Mouse (Mus musculus): ENCODE results near the gene Gm5475. TPM values are rescaled to one million over a fixed set of nuclear protein-coding genes. Genes with fewer than 3 reads are reported as not detected.

Gm5475 gene
- polyA plus RNA-seq, 1 experiment from 2014 or later, result 0.25 TPM

DNA sequence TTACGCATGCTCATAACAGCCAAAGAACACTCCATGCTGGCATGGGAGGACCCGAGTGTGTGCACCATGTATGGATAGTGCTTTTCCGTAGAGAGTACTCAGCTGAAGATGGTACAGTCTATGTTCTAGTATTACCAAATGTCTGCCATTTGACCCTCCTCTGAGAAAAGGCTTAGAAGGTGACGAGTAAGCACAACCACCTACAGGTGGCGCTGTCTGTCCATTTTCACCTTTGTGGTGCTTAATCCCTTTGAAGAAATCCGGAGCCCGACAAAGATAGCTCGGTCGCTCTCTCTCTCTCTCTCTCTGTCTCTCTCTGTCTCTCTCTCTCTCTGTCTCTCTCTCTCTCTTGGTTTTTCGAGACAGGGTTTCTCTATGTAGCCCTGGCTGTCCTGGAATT, 36.1 kb downstream of the Gm5475 start:
- ATAC-seq (replicated peaks; ENCODE audit: low FRiP score), result no peak
- no peaks in the 10 kb centered on the region for H3K27me3 ChIP-seq
- H3K9me3 ChIP-seq (replicated peaks), result no peaks in the 10 kb centered on the region
- 48% methylated on average over 10 of the region's 10 CpGs for WGBS
- no peak overlapping the region for H3K27ac ChIP-seq
- H3K4me3 ChIP-seq (replicated peaks), result no peak overlapping the region
- no peaks in the 10 kb centered on the region for H3K36me3 ChIP-seq
- H3K9ac ChIP-seq, result no peak overlapping the region
- peaks cover 24% of the 10 kb centered on the region for H3K4me1 ChIP-seq
- H3K4me2 ChIP-seq, result no peak overlapping the region

DNA sequence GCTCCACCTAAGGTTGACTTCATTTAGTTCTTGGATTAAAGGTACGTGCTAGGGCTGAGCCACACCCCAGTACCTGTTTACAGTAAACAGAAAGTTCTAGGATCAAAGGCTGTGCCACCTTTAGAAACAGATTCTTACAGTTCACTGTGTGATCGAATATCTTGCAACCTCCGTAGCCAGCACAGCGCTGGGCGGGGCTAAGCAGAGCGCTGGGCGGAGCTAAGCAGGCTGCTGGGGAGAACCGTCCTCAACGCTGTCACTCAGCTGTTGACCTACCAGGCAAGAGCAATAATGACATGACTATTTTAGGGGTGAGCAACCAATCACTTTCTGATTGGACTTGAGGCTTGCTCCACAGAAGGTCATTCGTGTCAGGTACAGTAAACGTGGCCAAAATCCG, 39.0 kb downstream of the Gm5475 start:
- WGBS, result 10% methylated on average over 12 of the region's 12 CpGs

DNA sequence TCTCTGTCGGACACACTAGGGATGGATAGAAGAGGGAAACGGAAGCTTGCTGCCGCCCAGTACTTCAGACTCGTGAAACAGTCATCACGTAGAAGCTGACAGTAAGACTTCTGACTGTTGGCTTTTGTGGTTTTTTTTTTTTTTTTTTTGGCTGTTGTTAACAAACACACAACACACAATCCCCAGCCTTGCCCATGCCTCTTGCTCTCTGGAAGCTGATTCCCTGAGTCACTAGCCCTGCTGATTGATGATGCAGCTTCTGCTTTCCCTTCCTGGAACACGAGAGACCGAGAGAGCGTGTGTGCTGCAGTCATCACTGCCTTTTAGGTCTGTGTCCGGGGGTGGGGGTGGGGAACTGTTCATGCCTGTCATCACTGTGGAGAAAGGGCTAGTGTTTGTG, 39.7 kb downstream of the Gm5475 start:
- ATAC-seq (replicated peaks; ENCODE audit: low FRiP score), result no peak; the same call in 1 of the 2 replicates
- Histone ChIP-seq H3K27ac (no peak overlapping the region), H3K4me1 (peaks cover 25% of the 10 kb centered on the region)

More for the DNA sequence above, 39.0 kb downstream of the Gm5475 start:
- H3K4me3 ChIP-seq (replicated peaks), result peak overlapping the region; percentile 14; the same call in 1 of the 2 replicates
- H3K9ac ChIP-seq, result no peak overlapping the region
- H3K27me3 ChIP-seq, result no peaks in the 10 kb centered on the region
- no peaks in the 10 kb centered on the region for H3K36me3 ChIP-seq
- no peak overlapping the region for H3K27ac ChIP-seq
- H3K4me1 ChIP-seq, result peaks cover 25% of the 10 kb centered on the region
- H3K9me3 ChIP-seq (replicated peaks), result no peaks in the 10 kb centered on the region
- 0 out of 2 replicates have a peak, but pooled peaks have one; percentile 44 for ATAC-seq (replicated peaks; ENCODE audit: low FRiP score)
- H3K4me2 ChIP-seq, result peak overlapping the region; percentile 49

DNA sequence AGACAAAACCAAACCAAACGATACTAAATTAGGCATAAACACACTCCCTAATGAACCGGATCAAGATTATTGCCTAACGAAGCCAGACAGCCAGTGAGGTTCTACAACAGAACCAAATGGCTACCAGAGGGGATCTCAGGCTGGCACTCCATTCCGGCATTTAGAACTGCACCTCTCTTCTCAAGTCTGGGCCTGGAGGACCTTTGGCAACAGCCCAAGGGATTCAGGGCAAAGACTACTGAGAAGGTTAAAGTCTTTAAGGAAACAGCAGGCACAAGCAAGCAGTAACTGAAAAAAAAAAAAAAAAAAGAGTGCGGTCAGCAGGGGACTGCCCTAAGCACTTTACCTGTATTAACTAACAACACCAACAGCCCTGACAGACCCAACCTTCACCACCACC, 40.1 kb downstream of the Gm5475 start:
- no peak for ATAC-seq (replicated peaks; ENCODE audit: low FRiP score)
- WGBS, result 40% methylated on average over 5 of the region's 5 CpGs
- peaks cover 25% of the 10 kb centered on the region for H3K4me1 ChIP-seq
- no peaks in the 10 kb centered on the region for H3K27me3 ChIP-seq
- no peak overlapping the region for H3K4me3 ChIP-seq (replicated peaks)
- H3K9me3 ChIP-seq (replicated peaks), result no peaks in the 10 kb centered on the region
- H3K36me3 ChIP-seq, result no peaks in the 10 kb centered on the region
- no peak overlapping the region for H3K27ac ChIP-seq
- no peak overlapping the region for H3K4me2 ChIP-seq
- no peak overlapping the region for H3K9ac ChIP-seq

More for the DNA sequence above, 39.7 kb downstream of the Gm5475 start:
- H3K9me3 ChIP-seq (replicated peaks), result no peaks in the 10 kb centered on the region
- no peak overlapping the region for H3K4me3 ChIP-seq (replicated peaks)
- H3K27me3 ChIP-seq, result no peaks in the 10 kb centered on the region
- no peak overlapping the region for H3K4me2 ChIP-seq
- H3K36me3 ChIP-seq, result no peaks in the 10 kb centered on the region
- no peak overlapping the region for H3K9ac ChIP-seq
- 53% methylated on average over 9 of the region's 9 CpGs for WGBS

DNA sequence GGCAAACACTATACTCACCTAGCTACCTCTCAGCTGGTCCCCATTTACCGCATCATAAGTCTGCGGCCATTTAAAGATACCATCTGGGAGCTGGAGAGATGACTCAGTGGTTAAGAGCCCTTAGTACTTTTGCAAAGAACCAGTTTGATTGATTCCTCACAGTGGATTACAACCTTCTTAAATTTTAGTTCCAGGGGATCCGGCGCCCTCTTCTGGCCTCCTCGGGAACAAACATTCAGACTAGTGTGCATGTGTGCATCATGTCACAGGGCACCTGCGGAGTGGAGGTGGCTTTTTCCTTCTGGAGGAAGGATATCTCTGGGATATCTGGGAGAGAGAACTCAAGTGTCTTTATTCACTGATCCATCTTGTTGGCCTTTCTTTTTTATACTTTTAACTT, 41.8 kb downstream of the Gm5475 start:
- H3K36me3 ChIP-seq, result no peaks in the 10 kb centered on the region
- no peaks in the 10 kb centered on the region for H3K27me3 ChIP-seq
- no peak overlapping the region for H3K4me3 ChIP-seq (replicated peaks)
- H3K4me2 ChIP-seq, result no peak overlapping the region
- H3K4me1 ChIP-seq, result peaks cover 31% of the 10 kb centered on the region
- 25% methylated on average over 6 of the region's 6 CpGs for WGBS
- H3K9ac ChIP-seq, result no peak overlapping the region
- H3K9me3 ChIP-seq (replicated peaks), result no peaks in the 10 kb centered on the region
- H3K27ac ChIP-seq, result no peak overlapping the region
- no peak for ATAC-seq (replicated peaks; ENCODE audit: low FRiP score)

DNA sequence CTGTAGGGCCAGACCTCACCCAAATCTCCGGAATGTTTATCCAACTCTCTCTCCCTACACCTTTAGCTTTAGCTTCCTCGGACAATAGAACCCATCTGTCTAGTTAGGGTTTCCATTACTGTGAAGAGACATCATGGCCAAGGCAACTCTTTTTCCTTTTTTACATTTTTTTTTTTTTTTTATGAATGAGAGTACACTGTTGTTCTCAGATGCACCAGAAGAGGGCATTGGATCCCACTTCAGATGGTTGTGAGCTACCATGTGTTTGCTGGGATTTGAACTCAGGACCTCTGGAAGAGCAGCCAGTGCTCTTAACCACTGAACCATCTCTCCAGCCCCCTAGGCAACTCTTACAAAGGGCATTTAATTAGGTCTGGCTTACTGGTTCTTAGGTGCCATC, 43.5 kb downstream of the Gm5475 start:
- ATAC-seq (replicated peaks; ENCODE audit: low FRiP score), result no peak
- H3K9ac ChIP-seq, result no peak overlapping the region

DNA sequence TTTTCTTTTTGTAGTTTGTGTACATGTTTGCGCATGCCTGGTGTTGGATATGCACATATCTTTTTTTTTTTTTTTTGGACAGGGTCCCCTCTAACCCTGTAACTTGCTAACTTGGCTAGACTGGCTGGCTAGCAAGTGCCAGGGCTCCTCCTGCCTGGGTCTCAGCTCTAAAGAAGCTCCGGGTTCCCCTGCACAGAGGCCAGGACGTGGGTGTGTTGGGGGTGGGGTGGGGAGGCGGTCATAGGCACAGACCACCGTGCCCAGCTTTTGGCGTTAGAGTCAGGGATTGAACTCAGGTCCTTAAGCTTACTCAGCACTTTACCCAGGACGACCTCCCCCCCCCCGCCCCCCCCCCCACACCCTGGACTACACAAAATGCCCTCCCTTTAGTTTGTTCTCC, 45.8 kb downstream of the Gm5475 start:
- 39% methylated on average over 8 of the region's 8 CpGs for WGBS
- Histone ChIP-seq H3K9ac (no peak overlapping the region), H3K27ac (no peak overlapping the region), H3K36me3 (peaks cover 11% of the 10 kb centered on the region), H3K27me3 (no peaks in the 10 kb centered on the region), H3K4me2 (peak overlapping the region; percentile 91), H3K9me3 (replicated peaks) (no peaks in the 10 kb centered on the region), H3K4me1 (peaks cover 28% of the 10 kb centered on the region), H3K4me3 (replicated peaks) (no peak overlapping the region)
- ATAC-seq (replicated peaks; ENCODE audit: low FRiP score), result no peak

More for the DNA sequence above, 43.5 kb downstream of the Gm5475 start:
- Histone ChIP-seq H3K4me1 (peaks cover 43% of the 10 kb centered on the region), H3K4me3 (replicated peaks) (no peak overlapping the region), H3K9me3 (replicated peaks) (no peaks in the 10 kb centered on the region), H3K4me2 (no peak overlapping the region), H3K27ac (no peak overlapping the region), H3K27me3 (no peaks in the 10 kb centered on the region), H3K36me3 (no peaks in the 10 kb centered on the region)
- WGBS, result 76% methylated on average over 2 of the region's 2 CpGs

DNA sequence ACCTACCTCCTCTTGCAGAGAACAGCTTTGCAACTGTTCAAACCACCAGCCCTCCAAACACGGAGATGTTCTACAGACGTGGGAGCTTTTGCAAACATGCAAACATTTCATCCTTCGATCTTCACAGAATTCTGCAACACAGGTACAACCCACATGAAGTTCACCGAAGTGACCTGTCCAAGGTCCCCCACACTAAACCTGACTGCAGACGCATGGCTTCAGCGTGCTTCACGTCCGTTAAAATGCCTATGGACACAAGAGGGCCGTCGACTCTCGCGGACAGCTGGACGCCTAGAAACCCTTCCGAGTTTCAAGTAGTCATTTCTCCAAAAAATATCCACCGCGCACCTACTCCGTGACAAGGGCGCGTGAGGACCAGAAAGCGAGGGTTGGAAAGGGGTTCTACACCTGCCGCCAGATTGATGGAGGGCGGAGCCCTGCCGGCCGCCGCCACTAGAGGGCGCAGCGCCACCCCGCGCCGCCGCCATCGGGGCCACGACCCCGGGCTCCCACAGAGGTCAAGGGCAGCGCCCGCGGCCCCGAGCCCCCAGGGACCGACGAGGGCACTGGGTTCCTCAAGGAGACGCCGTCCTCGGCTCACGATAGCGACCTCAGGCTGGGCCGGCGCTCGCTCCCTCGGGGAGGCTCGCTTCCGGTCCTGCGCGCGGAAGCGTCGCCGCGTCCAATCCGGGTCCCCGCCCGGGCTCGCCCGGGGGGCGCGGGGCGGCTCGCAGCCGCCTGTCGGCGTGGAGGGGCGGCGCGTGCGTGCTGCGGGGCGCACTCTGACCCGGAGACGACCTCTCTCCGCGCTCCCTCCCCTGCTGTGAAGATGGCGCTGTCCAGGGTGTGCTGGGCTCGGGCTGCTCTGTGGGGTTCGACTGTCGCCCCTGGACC, 46.6 kb downstream of the Gm5475 start, which contains the start of gene Letmd1:
TSS of gene Letmd1 (plus strand) at position 729 of the 894 bp plus-strand sequence.
- peaks cover 24% of the 10 kb centered on the region for H3K4me1 ChIP-seq
- peak within 1 kb of the TSS; percentile 90 for H3K27ac ChIP-seq
- H3K4me3 ChIP-seq (replicated peaks), result peak within 1 kb of the TSS; percentile 89
- no peaks in the 10 kb centered on the region for H3K9me3 ChIP-seq (replicated peaks)
- H3K36me3 ChIP-seq, result peaks cover 15% of the 10 kb centered on the region
- H3K4me2 ChIP-seq, result peak within 1 kb of the TSS; percentile 91
- no peaks in the 10 kb centered on the region for H3K27me3 ChIP-seq
- H3K9ac ChIP-seq, result peak within 1 kb of the TSS; percentile 67
- WGBS, result 2% methylated on average over 84 of the region's 84 CpGs
- peak; percentile 92 for ATAC-seq (replicated peaks; ENCODE audit: low FRiP score)

DNA sequence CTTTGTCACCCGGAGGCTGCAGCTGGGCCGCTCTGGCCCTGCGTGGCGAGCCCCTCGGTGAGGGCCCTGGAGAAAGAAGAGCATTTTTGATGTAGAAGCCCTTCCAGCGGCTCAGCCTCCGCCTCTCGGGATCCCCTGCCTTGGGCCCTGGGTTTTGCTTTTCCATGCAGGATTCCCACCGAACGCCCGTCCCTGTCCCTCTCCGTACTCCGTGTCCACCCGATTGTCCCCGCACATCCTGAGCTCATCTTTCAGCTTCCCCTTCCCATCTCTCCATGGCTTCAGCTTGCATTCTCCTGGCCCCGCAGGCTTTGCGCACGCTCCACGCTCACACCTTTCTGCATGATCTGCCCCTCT, 47.2 kb downstream of the Gm5475 start:
- H3K4me3 ChIP-seq (replicated peaks), result peak overlapping the region; percentile 89
- H3K27me3 ChIP-seq, result no peaks in the 10 kb centered on the region
- peak overlapping the region; percentile 91 for H3K4me2 ChIP-seq
- H3K9me3 ChIP-seq (replicated peaks), result no peaks in the 10 kb centered on the region
- H3K36me3 ChIP-seq, result peaks cover 21% of the 10 kb centered on the region
- H3K27ac ChIP-seq, result peak overlapping the region; percentile 90
- H3K4me1 ChIP-seq, result peaks cover 24% of the 10 kb centered on the region
- under 1% methylated on average over 19 of the region's 19 CpGs for WGBS
- ATAC-seq (replicated peaks; ENCODE audit: low FRiP score), result no peak; the same call in none of the 2 replicates
- peak overlapping the region; percentile 67 for H3K9ac ChIP-seq

DNA sequence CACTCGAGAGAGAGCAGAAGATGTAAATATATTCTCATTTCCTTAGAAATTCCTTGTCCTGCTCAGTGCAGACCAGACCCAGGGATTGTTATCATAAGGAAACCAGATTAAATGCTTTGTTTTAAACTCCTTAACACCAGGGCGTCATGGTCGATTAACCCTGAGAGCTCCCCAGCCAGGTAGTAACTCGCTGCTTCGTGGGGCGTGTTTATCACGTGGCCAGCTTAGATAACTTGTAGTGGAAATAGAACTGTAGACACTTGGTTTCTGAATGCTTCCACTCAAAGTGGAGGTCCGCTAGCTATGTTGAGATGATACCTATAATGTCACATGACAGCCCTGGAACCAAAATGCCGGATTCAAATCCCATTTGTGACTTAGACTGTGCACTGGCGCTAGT, 48.1 kb downstream of the Gm5475 start:
- H3K4me1 ChIP-seq, result peaks cover 24% of the 10 kb centered on the region
- no peaks in the 10 kb centered on the region for H3K9me3 ChIP-seq (replicated peaks)
- no peaks in the 10 kb centered on the region for H3K27me3 ChIP-seq
- no peak overlapping the region for H3K27ac ChIP-seq
- peaks cover 30% of the 10 kb centered on the region for H3K36me3 ChIP-seq
- H3K4me3 ChIP-seq (replicated peaks), result peak overlapping the region; percentile 89
- H3K9ac ChIP-seq, result no peak overlapping the region
- 36% methylated on average over 10 of the region's 10 CpGs for WGBS
- peak overlapping the region; percentile 91 for H3K4me2 ChIP-seq
- ATAC-seq (replicated peaks; ENCODE audit: low FRiP score), result no peak

DNA sequence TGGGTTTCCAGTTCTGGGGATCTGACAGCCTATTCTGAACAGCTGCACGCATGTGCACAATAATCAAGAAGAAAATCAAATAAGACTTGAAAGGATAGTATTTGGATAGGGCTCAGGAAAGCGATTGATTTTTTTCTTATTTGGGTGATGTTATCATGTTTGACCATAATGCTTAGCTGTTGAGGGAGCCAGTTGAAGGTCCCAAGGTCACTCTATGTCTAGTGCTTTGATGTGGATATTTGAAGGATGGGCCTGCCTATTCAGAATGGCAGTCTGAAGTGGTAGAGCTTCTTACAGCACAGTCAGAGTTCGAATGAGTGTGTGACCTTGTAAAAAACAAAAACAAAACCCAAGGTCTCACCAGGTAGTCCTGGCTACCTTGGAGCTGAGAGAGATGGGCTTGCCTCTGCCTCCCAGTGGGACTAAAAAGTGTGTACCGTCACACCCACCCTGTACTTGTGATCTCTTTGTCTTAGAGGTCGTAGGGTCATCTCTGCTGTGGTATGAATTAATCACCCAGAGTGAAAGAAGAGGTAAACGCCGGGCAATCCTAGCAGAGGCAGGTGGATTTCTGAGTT, 52.1 kb downstream of the Gm5475 start:
- Histone ChIP-seq H3K27ac (no peak overlapping the region), H3K4me3 (replicated peaks) (no peak overlapping the region), H3K4me2 (no peak overlapping the region), H3K36me3 (peaks cover 69% of the 10 kb centered on the region), H3K27me3 (no peaks in the 10 kb centered on the region), H3K9me3 (replicated peaks) (no peaks in the 10 kb centered on the region), H3K9ac (no peak overlapping the region), H3K4me1 (peaks cover 12% of the 10 kb centered on the region)
- no peak for ATAC-seq (replicated peaks; ENCODE audit: low FRiP score)
- WGBS, result 81% methylated on average over 7 of the region's 7 CpGs

Data from kidney, embryonic 15.5 days (tissue).